Mouse (Mus musculus) hindbrain, postnatal 0 days (tissue): ENCODE data around the gene Rpl37a. TPM values are rescaled to one million over a fixed set of nuclear protein-coding genes. Genes with fewer than 3 reads are reported as not detected.

Experiments
- ATAC-seq: fragments of 200-750 bp; cut with Nextera tagmentation; 2 replicates; pipeline ENCODE4 v1.8.0; 2017; ENCODE audit warnings: mild to moderate bottlenecking, moderate TSS enrichment, moderate library complexity
- DNase-seq: peaks from one replicate; pipeline ENCODE4 v3.0.0-alpha.2; 2015; ENCODE audit warnings: low spot score
- H3K27ac ChIP-seq: fragments of 300-500 bp; sonication (generic); 2 replicates; pipeline ENCODE4 v1.5.1; 2014; ENCODE audit warnings: mild to moderate bottlenecking
- H3K27me3 ChIP-seq: fragments of 300-500 bp; sonication (generic); 2 replicates; pipeline ENCODE4 v1.6.1; 2014; ENCODE audit warnings: low read length, mixed read lengths; ENCODE audit not compliant: insufficient read depth
- H3K36me3 ChIP-seq: fragments of 300-500 bp; sonication (generic); 2 replicates; pipeline ENCODE4 v1.6.1; 2014; ENCODE audit warnings: low read length, mixed read lengths; ENCODE audit not compliant: insufficient read depth
- H3K4me1 ChIP-seq: fragments of 300-500 bp; sonication (generic); 2 replicates; pipeline ENCODE4 v1.6.1; 2014; ENCODE audit warnings: antibody characterized with exemption, low read length, mixed read lengths; ENCODE audit not compliant: insufficient read depth
- H3K4me2 ChIP-seq: fragments of 300-500 bp; sonication (generic); 2 replicates; pipeline ENCODE4 v1.6.1; 2014; ENCODE audit warnings: low read depth, mild to moderate bottlenecking, low read length, moderate library complexity, mixed read lengths
- H3K4me3 ChIP-seq: fragments of 300-500 bp; sonication (generic); 2 replicates; pipeline ENCODE4 v1.5.1; 2014; ENCODE audit warnings: low read length
- H3K9ac ChIP-seq: fragments of 300-500 bp; sonication (generic); replicated peaks from 2 replicates; pipeline ENCODE4 v1.6.1; 2014; ENCODE audit warnings: mild to moderate bottlenecking, low read length, moderate library complexity, mixed read lengths
- H3K9me3 ChIP-seq: fragments of 300-500 bp; sonication (generic); 2 replicates; pipeline ENCODE4 v1.6.1; 2016; ENCODE audit warnings: low read length, mixed read lengths
- CTCF ChIP-seq: IDR thresholded peaks from 2 replicates; pipeline ENCODE4 v1.5.1; 2016; ENCODE audit warnings: antibody characterized with exemption, control low read depth, low read depth
- WGBS: fragments of 180-500 bp; shearing (Covaris S2); extraction: QIAGEN DNeasy Blood & Tissue Kit; methylation state at CpG from one replicate; pipeline ENCODE4 v1.1.7; 2014; 5-methylcytosine and 5-hydroxymethylcytosine counted together
- polyA plus RNA-seq: library from polyadenylated mRNA; unstranded; fragments of >200 nt; fragmentation: Nextera tagmentation; extraction: Ambion mirVana; gene quantifications from 2 replicates; pipeline ENCODE4 v1.2.1, GENCODE M21; 2015
- total RNA-seq: library from RNA; depleted of rRNA; stranded (reverse); fragments of >200 nt; gene quantifications from 2 replicates; pipeline ENCODE4 v1.2.3, GENCODE M21; 2014

Gene Rpl37a
- total and polyA plus RNA-seq, 2 experiments from 2014 or later: 437 to 1,178 TPM

GRCm38 (mm10) chr1:72714547-72714946 is 3.5 kb downstream of the Rpl37a start:
- H3K4me2 ChIP-seq: no peak overlapping the region
- no peak overlapping the region for H3K4me3 ChIP-seq
- ATAC-seq (no peak), DNase-seq (no peak)
- no peak overlapping the region for H3K9ac ChIP-seq
- H3K27me3 ChIP-seq: no peaks in the 10 kb centered on the region
- no peak overlapping the region for H3K27ac ChIP-seq
- TF ChIP-seq CTCF: no peak
- H3K36me3 ChIP-seq: peaks cover 14% of the 10 kb centered on the region; the same call in 1 of the 2 replicates
- 65% methylated on average over 4 of the region's 4 CpGs for WGBS
- peaks cover 7% of the 10 kb centered on the region; the same call in 1 of the 2 replicates for H3K4me1 ChIP-seq
- H3K9me3 ChIP-seq: no peaks in the 10 kb centered on the region

- H3K9me3 ChIP-seq: no peaks in the 10 kb centered on the region
- no peaks in the 10 kb centered on the region for H3K27me3 ChIP-seq
- WGBS: 97% methylated on average over 1 of the region's 1 CpGs
- peaks cover 8% of the 10 kb centered on the region; the same call in 1 of the 2 replicates for H3K4me1 ChIP-seq
- DNase-seq (no peak), ATAC-seq (no peak)
- H3K36me3 ChIP-seq: peaks cover 14% of the 10 kb centered on the region; the same call in 1 of the 2 replicates
- H3K27ac ChIP-seq: no peak overlapping the region
- H3K9ac ChIP-seq: no peak overlapping the region
- no peak overlapping the region for H3K4me3 ChIP-seq
- no peak overlapping the region for H3K4me2 ChIP-seq
- TF ChIP-seq CTCF: no peak
Observed at GRCm38 (mm10) chr1:72715065-72715464, 4.0 kb downstream of the Rpl37a start.

- Histone ChIP-seq H3K4me3 (no peak overlapping the region), H3K36me3 (peaks cover 14% of the 10 kb centered on the region; the same call in 1 of the 2 replicates), H3K9me3 (no peaks in the 10 kb centered on the region), H3K27me3 (no peaks in the 10 kb centered on the region), H3K9ac (no peak overlapping the region), H3K4me2 (no peak overlapping the region), H3K4me1 (peaks cover 11% of the 10 kb centered on the region; the same call in 1 of the 2 replicates), H3K27ac (no peak overlapping the region)
- DNase-seq (no peak), ATAC-seq (no peak)
- no peak for TF ChIP-seq CTCF
- WGBS: 73% methylated on average over 3 of the region's 3 CpGs
Observed at GRCm38 (mm10) chr1:72715593-72716361, 4.7 kb downstream of the Rpl37a start.

DNA sequence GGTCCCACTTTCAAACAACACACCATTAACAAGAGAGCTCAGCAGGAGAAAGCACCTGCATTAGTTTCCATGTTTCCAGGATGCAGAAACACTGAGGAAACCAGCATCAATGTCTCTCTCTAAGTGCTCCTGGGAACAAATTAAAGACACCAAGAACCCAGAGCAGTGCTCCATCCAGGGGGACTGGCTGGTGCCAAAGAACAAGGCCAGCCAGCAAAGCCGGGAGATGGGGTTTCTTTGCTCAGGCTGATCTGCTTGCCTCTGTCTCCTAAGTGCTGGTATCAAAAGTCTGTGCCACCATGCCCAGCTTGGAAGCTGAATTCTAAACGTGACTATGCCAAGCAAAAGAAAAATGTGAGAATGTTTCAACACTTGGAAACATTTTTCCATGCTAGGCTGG is 5.3 kb downstream of the Rpl37a start:
- Histone ChIP-seq H3K9me3 (no peaks in the 10 kb centered on the region), H3K27me3 (no peaks in the 10 kb centered on the region), H3K27ac (no peak overlapping the region), H3K36me3 (peaks cover 14% of the 10 kb centered on the region; the same call in 1 of the 2 replicates), H3K4me1 (peaks cover 11% of the 10 kb centered on the region; the same call in 1 of the 2 replicates), H3K9ac (no peak overlapping the region), H3K4me2 (no peak overlapping the region), H3K4me3 (no peak overlapping the region)
- 51% methylated on average over 2 of the region's 2 CpGs for WGBS
- DNase-seq (no peak), ATAC-seq (no peak)
- TF ChIP-seq CTCF: no peak

- Histone ChIP-seq H3K36me3 (peaks cover 14% of the 10 kb centered on the region; the same call in 1 of the 2 replicates), H3K4me2 (no peak overlapping the region), H3K4me3 (no peak overlapping the region), H3K9me3 (no peaks in the 10 kb centered on the region), H3K4me1 (peaks cover 11% of the 10 kb centered on the region; the same call in 1 of the 2 replicates), H3K9ac (no peak overlapping the region), H3K27me3 (no peaks in the 10 kb centered on the region), H3K27ac (no peak overlapping the region)
- peak; percentile 98 for TF ChIP-seq CTCF
- WGBS: 6% methylated on average over 5 of the region's 5 CpGs
- ATAC-seq: no peak
- peak; percentile 88 for DNase-seq
Observed at GRCm38 (mm10) chr1:72716926-72717325, 5.8 kb downstream of the Rpl37a start.

DNA sequence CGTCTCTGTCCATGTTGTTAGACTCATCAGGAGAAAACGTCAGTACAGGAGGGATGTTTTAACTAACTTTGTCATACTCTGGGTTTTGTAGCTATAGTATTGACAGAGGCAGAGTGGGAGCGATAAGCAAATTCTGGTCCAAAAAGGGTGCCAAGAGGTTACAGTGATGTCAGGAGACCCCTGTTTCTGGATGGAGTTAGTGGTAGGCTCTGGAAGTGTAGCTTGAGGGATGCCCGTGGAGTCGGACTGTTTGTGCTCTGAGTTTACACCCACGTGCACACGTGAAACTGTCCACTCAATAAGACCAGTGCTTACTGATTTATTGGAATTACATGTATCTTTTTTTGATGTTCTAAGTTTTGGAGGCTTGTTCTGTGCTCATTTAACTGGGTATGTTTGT is 6.5 kb downstream of the Rpl37a start:
- no peaks in the 10 kb centered on the region for H3K9me3 ChIP-seq
- no peaks in the 10 kb centered on the region for H3K27me3 ChIP-seq
- H3K36me3 ChIP-seq: peaks cover 14% of the 10 kb centered on the region; the same call in 1 of the 2 replicates
- no peak overlapping the region for H3K9ac ChIP-seq
- no peak for TF ChIP-seq CTCF
- H3K4me2 ChIP-seq: no peak overlapping the region
- 91% methylated on average over 7 of the region's 7 CpGs for WGBS
- ATAC-seq (no peak), DNase-seq (no peak)
- H3K4me1 ChIP-seq: peaks cover 10% of the 10 kb centered on the region; the same call in 1 of the 2 replicates
- no peak overlapping the region for H3K27ac ChIP-seq
- no peak overlapping the region for H3K4me3 ChIP-seq

GRCm38 (mm10) chr1:72718846-72719245 is 7.8 kb downstream of the Rpl37a start:
- 27% methylated on average over 5 of the region's 5 CpGs for WGBS
- Histone ChIP-seq H3K4me3 (no peak overlapping the region), H3K27me3 (no peaks in the 10 kb centered on the region), H3K27ac (no peak overlapping the region), H3K9ac (no peak overlapping the region), H3K9me3 (no peaks in the 10 kb centered on the region), H3K4me2 (no peak overlapping the region), H3K4me1 (0 out of 2 replicates have a peak, but pooled peaks cover 3% of the 10 kb centered on the region), H3K36me3 (0 out of 2 replicates have a peak, but pooled peaks cover 7% of the 10 kb centered on the region)
- ATAC-seq (peak; percentile 55; the same call in 1 of the 2 replicates), DNase-seq (peak; percentile 67)
- TF ChIP-seq CTCF: peak; percentile 75
